Mouse (Mus musculus) neural tube, embryonic 13.5 days (tissue): Measurements from ENCODE around the gene E2f3. TPM values are rescaled to one million over a fixed set of nuclear protein-coding genes. Genes with fewer than 3 reads are reported as not detected.

Source experiments
- ATAC-seq: fragments of 200-750 bp; cut with Nextera tagmentation; 2 replicates; pipeline ENCODE4 v1.8.0; 2017; ENCODE audit warnings: low read depth, mild to moderate bottlenecking, moderate TSS enrichment, moderate library complexity
- H3K27ac ChIP-seq: fragments of 300-500 bp; sonication (generic); replicated peaks from 2 replicates; pipeline ENCODE4 v1.5.1; 2015; ENCODE audit warnings: moderate library complexity, mild to moderate bottlenecking, inconsistent platforms
- H3K27me3 ChIP-seq: fragments of 300-500 bp; sonication (generic); 2 replicates; pipeline ENCODE4 v1.6.1; 2015; ENCODE audit warnings: mild to moderate bottlenecking, inconsistent platforms
- H3K36me3 ChIP-seq: fragments of 300-500 bp; sonication (generic); 2 replicates; pipeline ENCODE4 v1.6.1; 2015; ENCODE audit warnings: mild to moderate bottlenecking, inconsistent platforms
- H3K4me1 ChIP-seq: fragments of 300-500 bp; sonication (generic); replicated peaks from 2 replicates; pipeline ENCODE4 v1.6.1; 2015; ENCODE audit warnings: inconsistent platforms
- H3K4me2 ChIP-seq: fragments of 300-500 bp; sonication (generic); 2 replicates; pipeline ENCODE4 v1.6.1; 2015; ENCODE audit warnings: inconsistent platforms, mild to moderate bottlenecking, moderate library complexity
- H3K4me3 ChIP-seq: fragments of 300-500 bp; sonication (generic); 2 replicates; pipeline ENCODE4 v1.5.1; 2015; ENCODE audit warnings: mild to moderate bottlenecking, inconsistent platforms
- H3K9ac ChIP-seq: fragments of 300-500 bp; sonication (generic); 2 replicates; pipeline ENCODE4 v1.6.1; 2015; ENCODE audit warnings: moderate library complexity, mild to moderate bottlenecking, inconsistent platforms
- H3K9me3 ChIP-seq: fragments of 300-500 bp; sonication (generic); 2 replicates; pipeline ENCODE4 v1.6.1; 2016; ENCODE audit warnings: inconsistent platforms
- WGBS: fragments of 180-500 bp; shearing (Covaris S2); methylation state at CpG from one replicate; pipeline ENCODE4 v1.1.7; 2015; 5-methylcytosine and 5-hydroxymethylcytosine counted together
- polyA plus RNA-seq: library from polyadenylated mRNA; unstranded; fragments of >200 nt; fragmentation: Nextera tagmentation; extraction: Ambion mirVana; gene quantifications from 2 replicates; pipeline ENCODE4 v1.2.1, GENCODE M21; 2015

E2f3 gene
- polyA plus RNA-seq, 1 experiment from 2014 or later: 4.9 TPM

GRCm38 (mm10) chr13:29944915-29945570 lies 40.8 kb downstream of the E2f3 start:
- Histone ChIP-seq H3K4me3 (no peak overlapping the region), H3K9me3 (no peaks in the 10 kb centered on the region), H3K36me3 (no peaks in the 10 kb centered on the region), H3K27me3 (no peaks in the 10 kb centered on the region), H3K4me1 (no peaks in the 10 kb centered on the region), H3K27ac (no peak overlapping the region), H3K4me2 (no peak overlapping the region), H3K9ac (no peak overlapping the region)
- WGBS: 81% methylated on average over 9 of the region's 9 CpGs
- no peak for ATAC-seq

- Histone ChIP-seq H3K27me3 (no peaks in the 10 kb centered on the region), H3K36me3 (no peaks in the 10 kb centered on the region), H3K9ac (no peak overlapping the region), H3K4me1 (no peaks in the 10 kb centered on the region), H3K27ac (no peak overlapping the region), H3K4me2 (no peak overlapping the region), H3K9me3 (no peaks in the 10 kb centered on the region), H3K4me3 (no peak overlapping the region)
- 0 out of 2 replicates have a peak, but pooled peaks have one; percentile 27 for ATAC-seq
- WGBS: 77% methylated on average over 8 of the region's 8 CpGs
Observed at GRCm38 (mm10) chr13:29944493-29944892, 41.4 kb downstream of the E2f3 start.

- no peak overlapping the region for H3K4me2 ChIP-seq
- no peaks in the 10 kb centered on the region for H3K36me3 ChIP-seq
- no peaks in the 10 kb centered on the region for H3K9me3 ChIP-seq
- ATAC-seq: no peak
- no peak overlapping the region for H3K4me3 ChIP-seq
- no peak overlapping the region for H3K27ac ChIP-seq
- no peaks in the 10 kb centered on the region for H3K27me3 ChIP-seq
- no peak overlapping the region for H3K9ac ChIP-seq
- WGBS: 84% methylated on average over 3 of the region's 3 CpGs
- H3K4me1 ChIP-seq: no peaks in the 10 kb centered on the region
Observed at GRCm38 (mm10) chr13:29943541-29944039, 42.3 kb downstream of the E2f3 start.

GRCm38 (mm10) chr13:29940071-29940470 lies 45.8 kb downstream of the E2f3 start:
- Histone ChIP-seq H3K27ac (no peak overlapping the region), H3K4me3 (no peak overlapping the region), H3K36me3 (peaks cover 14% of the 10 kb centered on the region), H3K9me3 (no peaks in the 10 kb centered on the region), H3K9ac (no peak overlapping the region), H3K27me3 (no peaks in the 10 kb centered on the region), H3K4me2 (no peak overlapping the region), H3K4me1 (no peaks in the 10 kb centered on the region)
- ATAC-seq: no peak
- WGBS: 87% methylated on average over 7 of the region's 7 CpGs

GRCm38 (mm10) chr13:29939399-29939798 lies 46.5 kb downstream of the E2f3 start:
- ATAC-seq: no peak
- Histone ChIP-seq H3K4me3 (no peak overlapping the region), H3K4me2 (no peak overlapping the region), H3K27ac (no peak overlapping the region), H3K9me3 (no peaks in the 10 kb centered on the region), H3K9ac (no peak overlapping the region), H3K4me1 (no peaks in the 10 kb centered on the region), H3K36me3 (peaks cover 14% of the 10 kb centered on the region), H3K27me3 (no peaks in the 10 kb centered on the region)
- 88% methylated on average over 4 of the region's 4 CpGs for whole genome bisulfite sequencing

- 83% methylated on average over 6 of the region's 6 CpGs for WGBS
- no peaks in the 10 kb centered on the region for H3K9me3 ChIP-seq
- ATAC-seq: no peak
Observed at GRCm38 (mm10) chr13:29938776-29939175, 47.1 kb downstream of the E2f3 start.

GRCm38 (mm10) chr13:29926168-29926567 lies 59.7 kb downstream of the E2f3 start:
- Histone ChIP-seq H3K27me3 (no peaks in the 10 kb centered on the region), H3K9ac (no peak overlapping the region), H3K4me1 (no peaks in the 10 kb centered on the region), H3K9me3 (no peaks in the 10 kb centered on the region), H3K36me3 (no peaks in the 10 kb centered on the region), H3K4me2 (no peak overlapping the region), H3K4me3 (no peak overlapping the region), H3K27ac (no peak overlapping the region)
- ATAC-seq: no peak
- 86% methylated on average over 3 of the region's 3 CpGs for WGBS

More at GRCm38 (mm10) chr13:29938776-29939175, 47.1 kb downstream of the E2f3 start:
- no peaks in the 10 kb centered on the region for H3K27me3 ChIP-seq
- H3K4me1 ChIP-seq: no peaks in the 10 kb centered on the region
- H3K4me2 ChIP-seq: no peak overlapping the region
- H3K36me3 ChIP-seq: peaks cover 14% of the 10 kb centered on the region
- H3K4me3 ChIP-seq: no peak overlapping the region
- no peak overlapping the region for H3K9ac ChIP-seq
- H3K27ac ChIP-seq: no peak overlapping the region

GRCm38 (mm10) chr13:29919841-29920240 lies 66.0 kb downstream of the E2f3 start:
- no peak for ATAC-seq
- Histone ChIP-seq H3K27ac (no peak overlapping the region), H3K4me2 (no peak overlapping the region), H3K9ac (no peak overlapping the region), H3K9me3 (no peaks in the 10 kb centered on the region), H3K27me3 (no peaks in the 10 kb centered on the region), H3K36me3 (peaks cover 20% of the 10 kb centered on the region), H3K4me1 (no peaks in the 10 kb centered on the region), H3K4me3 (no peak overlapping the region)
- 89% methylated on average over 7 of the region's 7 CpGs for WGBS

GRCm38 (mm10) chr13:29916561-29916960 lies 69.3 kb downstream of the E2f3 start:
- H3K4me3 ChIP-seq: no peak overlapping the region
- no peaks in the 10 kb centered on the region for H3K4me1 ChIP-seq
- ATAC-seq: no peak
- H3K4me2 ChIP-seq: no peak overlapping the region
- no peaks in the 10 kb centered on the region for H3K27me3 ChIP-seq
- whole genome bisulfite sequencing: 83% methylated on average over 1 of the region's 1 CpGs
- no peak overlapping the region for H3K9ac ChIP-seq
- no peak overlapping the region for H3K27ac ChIP-seq
- H3K9me3 ChIP-seq: no peaks in the 10 kb centered on the region
- H3K36me3 ChIP-seq: peaks cover 45% of the 10 kb centered on the region

GRCm38 (mm10) chr13:29913606-29914005 lies 72.3 kb downstream of the E2f3 start:
- no peak overlapping the region for H3K4me2 ChIP-seq
- no peak overlapping the region for H3K27ac ChIP-seq
- H3K27me3 ChIP-seq: no peaks in the 10 kb centered on the region
- H3K4me3 ChIP-seq: no peak overlapping the region
- 92% methylated on average over 10 of the region's 10 CpGs for WGBS
- no peaks in the 10 kb centered on the region for H3K4me1 ChIP-seq
- H3K36me3 ChIP-seq: peaks cover 70% of the 10 kb centered on the region
- no peak for ATAC-seq
- no peak overlapping the region for H3K9ac ChIP-seq
- H3K9me3 ChIP-seq: no peaks in the 10 kb centered on the region

GRCm38 (mm10) chr13:29913061-29913460 lies 72.8 kb downstream of the E2f3 start:
- Histone ChIP-seq H3K9ac (no peak overlapping the region), H3K27me3 (no peaks in the 10 kb centered on the region), H3K27ac (no peak overlapping the region), H3K4me1 (no peaks in the 10 kb centered on the region), H3K4me2 (no peak overlapping the region), H3K36me3 (peaks cover 70% of the 10 kb centered on the region), H3K9me3 (no peaks in the 10 kb centered on the region), H3K4me3 (no peak overlapping the region)
- ATAC-seq: no peak
- 92% methylated on average over 10 of the region's 10 CpGs for WGBS

GRCm38 (mm10) chr13:29912251-29912650 lies 73.6 kb downstream of the E2f3 start:
- Histone ChIP-seq H3K36me3 (peaks cover 70% of the 10 kb centered on the region), H3K9ac (no peak overlapping the region)

GRCm38 (mm10) chr13:29911141-29911540 lies 74.7 kb downstream of the E2f3 start:
- 98% methylated on average over 3 of the region's 3 CpGs for WGBS
- Histone ChIP-seq H3K27ac (no peak overlapping the region), H3K9me3 (peaks cover 2% of the 10 kb centered on the region; the same call in 1 of the 2 replicates), H3K4me3 (no peak overlapping the region), H3K9ac (no peak overlapping the region), H3K4me1 (no peaks in the 10 kb centered on the region), H3K4me2 (no peak overlapping the region), H3K36me3 (peaks cover 75% of the 10 kb centered on the region), H3K27me3 (no peaks in the 10 kb centered on the region)
- ATAC-seq: no peak

More at GRCm38 (mm10) chr13:29912251-29912650, 73.6 kb downstream of the E2f3 start:
- no peak overlapping the region for H3K27ac ChIP-seq
- no peaks in the 10 kb centered on the region for H3K9me3 ChIP-seq
- WGBS: 96% methylated on average over 8 of the region's 8 CpGs
- ATAC-seq: no peak
- H3K4me1 ChIP-seq: no peaks in the 10 kb centered on the region
- no peak overlapping the region for H3K4me3 ChIP-seq
- no peaks in the 10 kb centered on the region for H3K27me3 ChIP-seq
- no peak overlapping the region for H3K4me2 ChIP-seq
